Mouse (Mus musculus) gastrocnemius, adult 2 months (tissue): ENCODE data around the gene Adgrl3. TPM values are rescaled to one million over a fixed set of nuclear protein-coding genes. Genes with fewer than 3 reads are reported as not detected.

Experiments
- DNase-seq: peaks from one replicate; pipeline ENCODE4 v3.0.0; 2022
- H3K27ac ChIP-seq: fragments of 200-600 bp; 2 replicates; pipeline ENCODE4 v1.8.1; 2022; ENCODE audit warnings: mild to moderate bottlenecking
- H3K4me3 ChIP-seq: fragments of 200-600 bp; 2 replicates; pipeline ENCODE4 v1.8.1; 2022; ENCODE audit warnings: mild to moderate bottlenecking, moderate library complexity
- CTCF ChIP-seq: fragments of 200-600 bp; IDR thresholded peaks from 2 replicates; pipeline ENCODE4 v1.8.1; 2022; ENCODE audit warnings: antibody characterized with exemption, mild to moderate bottlenecking, moderate library complexity
- intact Hi-C: fragments of 180-260 bp; cut with DNase I; formaldehyde crosslinking; loops from one replicate; pipeline ENCODE4 v1.15.1; 2025
- total RNA-seq, 2 experiments: library from RNA; stranded (reverse); gene quantifications; 2 replicates each; pipeline ENCODE4 v1.2.3; 2021

The Adgrl3 gene
- total RNA-seq, 2 experiments from 2014 or later, result 0.51 to 0.73 TPM

DNA sequence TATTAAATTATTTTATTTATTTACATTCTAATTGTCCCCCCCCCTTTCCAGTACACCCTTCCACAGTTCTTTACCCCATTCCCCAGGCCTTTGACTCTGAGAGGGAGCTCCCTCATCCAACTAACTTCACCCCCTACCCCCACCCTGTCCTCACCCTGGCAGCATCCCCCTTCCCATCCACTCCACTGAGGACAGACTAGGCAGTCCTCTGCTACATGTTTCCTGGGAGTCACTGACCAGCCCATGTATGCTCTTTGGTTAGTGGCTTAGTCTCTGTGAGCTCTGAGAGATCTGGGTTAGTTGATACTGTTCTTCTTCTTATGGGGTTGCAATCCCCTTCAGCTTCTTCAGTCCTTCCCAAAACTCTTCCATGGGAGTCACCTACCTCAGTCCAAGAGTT is 180.4 kb downstream of the Adgrl3 start:
- no peak for TF ChIP-seq CTCF
- no peak for DNase-seq
- intact Hi-C loops, result no loop called here
- H3K27ac ChIP-seq, result no peak overlapping the region
- H3K4me3 ChIP-seq, result no peak overlapping the region

DNA sequence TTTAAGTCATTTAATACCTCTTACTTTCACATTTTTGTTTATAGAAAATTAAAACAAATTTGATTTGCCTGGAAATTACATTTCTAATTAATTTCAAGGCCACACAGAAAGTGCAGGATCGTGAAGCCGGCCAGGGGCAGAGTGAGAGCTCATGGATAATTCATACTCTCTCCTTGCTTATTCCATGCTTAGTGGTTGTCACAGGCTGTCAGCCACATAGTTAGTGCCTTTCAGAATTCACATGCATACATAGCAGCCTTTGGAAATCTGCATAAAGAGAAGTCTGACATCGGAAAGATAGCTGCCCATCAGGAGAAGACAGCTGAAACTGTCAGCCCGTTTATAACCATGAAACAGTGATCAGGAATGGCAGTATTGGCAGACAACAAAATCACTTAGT is 181.9 kb downstream of the Adgrl3 start:
- Histone ChIP-seq H3K27ac (no peak overlapping the region), H3K4me3 (no peak overlapping the region)
- no peak for TF ChIP-seq CTCF
- intact Hi-C loops, result no loop called here
- DNase-seq, result no peak

GRCm38 (mm10) chr5:81218500-81219057 is 198.6 kb downstream of the Adgrl3 start:
- Histone ChIP-seq H3K4me3 (no peak overlapping the region), H3K27ac (no peak overlapping the region)
- intact Hi-C loops, result no loop called here
- no peak for DNase-seq
- TF ChIP-seq CTCF, result no peak

GRCm38 (mm10) chr5:81224465-81224864 is 204.5 kb downstream of the Adgrl3 start:
- DNase-seq, result no peak
- intact Hi-C loops, result no loop called here
- Histone ChIP-seq H3K4me3 (no peak overlapping the region), H3K27ac (no peak overlapping the region)
- TF ChIP-seq CTCF, result no peak

GRCm38 (mm10) chr5:81225486-81225885 is 205.5 kb downstream of the Adgrl3 start:
- no peak for DNase-seq
- intact Hi-C loops, result no loop called here
- Histone ChIP-seq H3K4me3 (no peak overlapping the region), H3K27ac (no peak overlapping the region)
- TF ChIP-seq CTCF, result no peak

GRCm38 (mm10) chr5:81227256-81227655 is 207.3 kb downstream of the Adgrl3 start:
- DNase-seq, result no peak
- no peak for TF ChIP-seq CTCF
- H3K4me3 ChIP-seq, result no peak overlapping the region
- intact Hi-C loops, result no loop called here
- no peak overlapping the region for H3K27ac ChIP-seq

GRCm38 (mm10) chr5:81248724-81249123 is 228.8 kb downstream of the Adgrl3 start:
- Histone ChIP-seq H3K4me3 (no peak overlapping the region), H3K27ac (no peak overlapping the region)
- intact Hi-C loops, result no loop called here
- no peak for TF ChIP-seq CTCF
- DNase-seq, result no peak

GRCm38 (mm10) chr5:81256091-81256490 is 236.2 kb downstream of the Adgrl3 start:
- DNase-seq, result no peak
- intact Hi-C loops, result no loop called here
- TF ChIP-seq CTCF, result no peak
- Histone ChIP-seq H3K4me3 (no peak overlapping the region), H3K27ac (no peak overlapping the region)

DNA sequence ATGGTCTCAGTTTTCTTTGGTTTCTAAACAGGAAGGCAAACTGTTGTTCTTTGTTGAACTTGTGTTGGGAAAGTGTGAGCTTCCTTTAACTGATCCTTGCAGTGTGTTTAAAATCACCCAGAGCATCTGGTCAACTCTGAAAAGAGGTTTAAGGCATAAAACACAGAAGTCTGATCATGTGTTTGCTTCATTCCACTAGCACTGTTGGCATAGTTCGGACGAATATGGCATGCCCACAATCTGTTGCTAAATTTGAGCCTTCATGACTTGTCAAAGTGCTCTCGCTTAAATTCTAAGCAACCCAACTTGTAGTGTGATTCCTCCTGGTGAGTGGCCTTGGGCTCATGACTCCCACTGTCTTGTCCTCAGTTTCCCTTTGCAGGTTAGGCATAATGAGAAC is 249.8 kb downstream of the Adgrl3 start:
- intact Hi-C loops, result no loop called here
- no peak for DNase-seq
- TF ChIP-seq CTCF, result no peak

DNA sequence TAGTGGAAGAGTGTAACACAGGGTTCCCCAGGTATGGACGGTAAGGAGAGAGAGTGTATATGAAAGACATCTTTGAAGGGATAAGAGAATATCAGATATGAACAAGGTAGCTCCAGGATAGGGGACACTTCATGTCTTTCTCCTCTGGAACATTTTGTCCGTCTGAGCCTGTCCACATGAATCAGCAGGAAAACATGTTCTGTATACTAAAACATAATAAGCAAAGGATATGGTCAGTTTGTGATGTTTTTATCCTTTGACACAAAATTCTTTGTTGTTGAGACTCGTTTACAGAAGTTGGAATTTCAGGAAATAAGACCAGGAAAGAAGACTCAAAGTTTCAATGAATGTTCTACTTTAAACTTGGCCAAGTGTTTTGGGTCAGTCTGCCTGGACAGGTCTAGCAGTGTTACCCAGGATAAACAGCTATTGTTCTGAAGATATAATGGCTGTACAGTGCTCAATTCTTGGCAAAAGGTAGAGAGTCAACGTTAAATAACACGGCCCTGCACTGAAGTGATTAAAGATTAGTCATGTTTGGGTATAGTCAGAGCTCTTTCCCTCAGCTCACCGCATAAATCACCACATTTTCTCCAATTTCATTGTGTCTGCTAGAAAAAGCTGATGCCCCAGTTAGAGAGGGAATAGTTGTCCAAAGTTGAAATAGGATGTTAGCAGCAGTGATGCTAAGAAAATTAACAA is 255.6 kb downstream of the Adgrl3 start:
- TF ChIP-seq CTCF, result no peak
- Histone ChIP-seq H3K4me3 (no peak overlapping the region), H3K27ac (no peak overlapping the region)
- DNase-seq, result no peak
- intact Hi-C loops, result no loop called here

More for the DNA sequence above, 249.8 kb downstream of the Adgrl3 start:
- no peak overlapping the region for H3K27ac ChIP-seq
- no peak overlapping the region for H3K4me3 ChIP-seq

- no peak for DNase-seq
- H3K27ac ChIP-seq, result no peak overlapping the region
- intact Hi-C loops, result no loop called here
- no peak for TF ChIP-seq CTCF
- no peak overlapping the region for H3K4me3 ChIP-seq
These were observed 259.3 kb downstream of the Adgrl3 start for GRCm38 (mm10) chr5:81279246-81279645.

- no peak for TF ChIP-seq CTCF
- H3K27ac ChIP-seq, result no peak overlapping the region
- DNase-seq, result no peak
- H3K4me3 ChIP-seq, result no peak overlapping the region
- intact Hi-C loops, result no loop called here
These were observed 265.7 kb downstream of the Adgrl3 start for GRCm38 (mm10) chr5:81285643-81286042.

DNA sequence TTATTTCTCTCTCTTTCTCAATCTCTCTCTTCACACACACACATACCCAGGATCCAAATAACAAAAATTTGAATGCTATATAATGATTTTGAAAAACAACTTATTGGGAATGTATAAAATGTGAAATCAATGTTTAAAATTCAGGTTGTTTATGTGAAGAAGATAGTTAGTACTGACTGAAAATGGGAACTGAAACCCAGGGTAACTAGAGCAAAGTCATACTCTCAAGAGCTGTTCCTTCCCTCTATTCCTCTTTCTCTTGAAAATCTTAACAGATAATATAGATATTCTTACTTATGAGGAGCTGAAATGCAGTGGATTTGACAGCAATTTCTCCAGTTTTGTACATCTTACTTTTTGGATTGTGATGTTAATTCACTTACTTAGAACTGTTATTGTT is 281.9 kb downstream of the Adgrl3 start:
- intact Hi-C loops, result no loop called here
- no peak overlapping the region for H3K27ac ChIP-seq
- no peak for DNase-seq
- H3K4me3 ChIP-seq, result no peak overlapping the region
- no peak for TF ChIP-seq CTCF
